Mouse (Mus musculus) limb, embryonic 15.5 days (tissue): Measurements from ENCODE around the gene Hnrnpm. TPM values are rescaled to one million over a fixed set of nuclear protein-coding genes. Genes with fewer than 3 reads are reported as not detected.
"Not testable (repeated sequence)": the region's sequence is repeated elsewhere in the genome, so short reads cannot be mapped to it uniquely, and the experiment has no call there.

ENCODE experiments used
- ATAC-seq: fragments of 200-750 bp; cut with Nextera tagmentation; 2 replicates; pipeline ENCODE4 v1.8.0; 2017; ENCODE audit warnings: low read depth, moderate TSS enrichment; ENCODE audit not compliant: insufficient number of reproducible peaks, low FRiP score, low TSS enrichment
- H3K27ac ChIP-seq: fragments of 300-500 bp; sonication (generic); 2 replicates; pipeline ENCODE4 v1.5.1; 2015; ENCODE audit warnings: moderate library complexity, mild to moderate bottlenecking, inconsistent platforms
- H3K27me3 ChIP-seq: fragments of 300-500 bp; sonication (generic); 2 replicates; pipeline ENCODE4 v1.6.1; 2015; ENCODE audit warnings: inconsistent platforms
- H3K36me3 ChIP-seq: fragments of 300-500 bp; sonication (generic); 2 replicates; pipeline ENCODE4 v1.6.1; 2015; ENCODE audit warnings: inconsistent platforms
- H3K4me1 ChIP-seq: fragments of 300-500 bp; sonication (generic); 2 replicates; pipeline ENCODE4 v1.6.1; 2015; ENCODE audit warnings: inconsistent platforms
- H3K4me2 ChIP-seq: fragments of 300-500 bp; sonication (generic); 2 replicates; pipeline ENCODE4 v1.6.1; 2015; ENCODE audit warnings: mild to moderate bottlenecking, inconsistent platforms
- H3K4me3 ChIP-seq: fragments of 300-500 bp; sonication (generic); 2 replicates; pipeline ENCODE4 v1.5.1; 2015; ENCODE audit warnings: mild to moderate bottlenecking, inconsistent platforms
- H3K9ac ChIP-seq: fragments of 300-500 bp; sonication (generic); 2 replicates; pipeline ENCODE4 v1.6.1; 2015; ENCODE audit warnings: inconsistent platforms
- H3K9me3 ChIP-seq: fragments of 300-500 bp; sonication (generic); 2 replicates; pipeline ENCODE4 v1.6.1; 2016; ENCODE audit warnings: inconsistent platforms
- WGBS: fragments of 180-500 bp; shearing (Covaris S2); methylation state at CpG from one replicate; pipeline ENCODE4 v1.1.7; 2015; 5-methylcytosine and 5-hydroxymethylcytosine counted together
- polyA plus RNA-seq: library from polyadenylated mRNA; unstranded; fragments of >200 nt; fragmentation: Nextera tagmentation; extraction: Ambion mirVana; gene quantifications from 2 replicates; pipeline ENCODE4 v1.2.1, GENCODE M21; 2015

Hnrnpm gene
- 274 and 281 TPM in 2 replicates for polyA plus RNA-seq

GRCm38 (mm10) chr17:33686760-33687159 lies at the start of gene Hnrnpm:
Gene Hnrnpm (minus strand): TSS chr17:33686860.
- peaks cover 25% of the 10 kb centered on the region for H3K4me1 ChIP-seq
- 0 out of 2 replicates have a peak, but pooled peaks cover 5% of the 10 kb centered on the region for H3K36me3 ChIP-seq
- H3K27me3 ChIP-seq: no peaks in the 10 kb centered on the region
- 94% methylated on average over 1 of the region's 1 CpGs for WGBS
- H3K9me3 ChIP-seq: no peaks in the 10 kb centered on the region
- H3K4me3 ChIP-seq: peak within 1 kb of the TSS; percentile 91
- no peak within 1 kb of the TSS for H3K9ac ChIP-seq
- H3K27ac ChIP-seq: peak within 1 kb of the TSS; percentile 3; the same call in 1 of the 2 replicates
- no peak for ATAC-seq
- H3K4me2 ChIP-seq: peak within 1 kb of the TSS; percentile 72

- not testable (repeated sequence) for H3K4me1 ChIP-seq, H3K4me2 ChIP-seq, H3K4me3 ChIP-seq, ATAC-seq, H3K36me3 ChIP-seq, H3K9me3 ChIP-seq, H3K27ac ChIP-seq, H3K9ac ChIP-seq, H3K27me3 ChIP-seq
- 70% methylated on average over 10 of the region's 10 CpGs for WGBS
Measured at GRCm38 (mm10) chr17:33733526-33733925, 46.9 kb upstream of the Hnrnpm start.

- not testable (repeated sequence) for H3K4me2 ChIP-seq, H3K4me3 ChIP-seq, H3K9me3 ChIP-seq, H3K4me1 ChIP-seq, ATAC-seq, H3K9ac ChIP-seq, H3K27ac ChIP-seq, H3K36me3 ChIP-seq, H3K27me3 ChIP-seq
- 63% methylated on average over 9 of the region's 9 CpGs for WGBS
Measured at GRCm38 (mm10) chr17:33732556-33733083, 46.0 kb upstream of the Hnrnpm start.

- Histone ChIP-seq H3K27me3 (no peaks in the 10 kb centered on the region), H3K27ac (no peak overlapping the region), H3K9me3 (no peaks in the 10 kb centered on the region), H3K4me2 (no peak overlapping the region), H3K9ac (no peak overlapping the region), H3K4me1 (no peaks in the 10 kb centered on the region), H3K4me3 (no peak overlapping the region), H3K36me3 (no peaks in the 10 kb centered on the region)
- ATAC-seq: no peak
- WGBS: 67% methylated on average over 2 of the region's 2 CpGs
Measured at GRCm38 (mm10) chr17:33729215-33729614, 42.6 kb upstream of the Hnrnpm start.

- H3K9ac ChIP-seq: no peak overlapping the region
- H3K9me3 ChIP-seq: no peaks in the 10 kb centered on the region
- H3K4me2 ChIP-seq: no peak overlapping the region
- H3K36me3 ChIP-seq: no peaks in the 10 kb centered on the region
- H3K4me1 ChIP-seq: no peaks in the 10 kb centered on the region
- no peak for ATAC-seq
- 80% methylated on average over 2 of the region's 2 CpGs for WGBS
- H3K27ac ChIP-seq: no peak overlapping the region
- H3K27me3 ChIP-seq: no peaks in the 10 kb centered on the region
- H3K4me3 ChIP-seq: no peak overlapping the region
Measured at GRCm38 (mm10) chr17:33728396-33728795, 41.7 kb upstream of the Hnrnpm start.

- WGBS: 91% methylated on average over 7 of the region's 7 CpGs
- Histone ChIP-seq H3K9me3 (no peaks in the 10 kb centered on the region), H3K9ac (no peak overlapping the region), H3K36me3 (no peaks in the 10 kb centered on the region), H3K4me1 (peaks cover 10% of the 10 kb centered on the region; the same call in 1 of the 2 replicates), H3K4me2 (no peak overlapping the region), H3K27ac (no peak overlapping the region), H3K4me3 (no peak overlapping the region), H3K27me3 (no peaks in the 10 kb centered on the region)
- no peak for ATAC-seq
Measured at GRCm38 (mm10) chr17:33719736-33720378, 33.2 kb upstream of the Hnrnpm start.

GRCm38 (mm10) chr17:33718944-33719725 lies 32.5 kb upstream of the Hnrnpm start:
- no peak overlapping the region for H3K27ac ChIP-seq
- no peaks in the 10 kb centered on the region for H3K27me3 ChIP-seq
- H3K4me1 ChIP-seq: peaks cover 10% of the 10 kb centered on the region; the same call in 1 of the 2 replicates
- H3K4me3 ChIP-seq: peak overlapping the region; percentile 93
- H3K36me3 ChIP-seq: no peaks in the 10 kb centered on the region
- ATAC-seq: no peak
- WGBS: 49% methylated on average over 10 of the region's 10 CpGs
- H3K9ac ChIP-seq: no peak overlapping the region
- peak overlapping the region; percentile 76 for H3K4me2 ChIP-seq
- no peaks in the 10 kb centered on the region for H3K9me3 ChIP-seq

- H3K4me3 ChIP-seq: peak within 1 kb of the TSS; percentile 93
- H3K36me3 ChIP-seq: no peaks in the 10 kb centered on the region
- peak within 1 kb of the TSS; percentile 76 for H3K4me2 ChIP-seq
- H3K9ac ChIP-seq: peak within 1 kb of the TSS; percentile 76
- no peaks in the 10 kb centered on the region for H3K27me3 ChIP-seq
- peaks cover 10% of the 10 kb centered on the region; the same call in 1 of the 2 replicates for H3K4me1 ChIP-seq
- H3K9me3 ChIP-seq: no peaks in the 10 kb centered on the region
- WGBS: under 1% methylated on average over 46 of the region's 46 CpGs
- ATAC-seq: peak; percentile 99
- no peak within 1 kb of the TSS for H3K27ac ChIP-seq
Measured at GRCm38 (mm10) chr17:33718384-33718881, 31.8 kb upstream of the Hnrnpm start, which contains the start of gene March2. Gene March2 (minus strand): TSS chr17:33718670.

- no peak for ATAC-seq
- WGBS: 6% methylated on average over 8 of the region's 8 CpGs
- H3K4me1 ChIP-seq: peaks cover 10% of the 10 kb centered on the region; the same call in 1 of the 2 replicates
Measured at GRCm38 (mm10) chr17:33717982-33718381, 31.3 kb upstream of the Hnrnpm start.

GRCm38 (mm10) chr17:33717246-33717645 lies 30.6 kb upstream of the Hnrnpm start:
- no peaks in the 10 kb centered on the region for H3K9me3 ChIP-seq
- H3K27me3 ChIP-seq: no peaks in the 10 kb centered on the region
- H3K4me2 ChIP-seq: no peak overlapping the region
- H3K36me3 ChIP-seq: no peaks in the 10 kb centered on the region
- no peak overlapping the region for H3K27ac ChIP-seq
- H3K4me3 ChIP-seq: no peak overlapping the region
- 94% methylated on average over 1 of the region's 1 CpGs for WGBS
- ATAC-seq: no peak
- peaks cover 10% of the 10 kb centered on the region; the same call in 1 of the 2 replicates for H3K4me1 ChIP-seq
- H3K9ac ChIP-seq: no peak overlapping the region

More at GRCm38 (mm10) chr17:33717982-33718381, 31.3 kb upstream of the Hnrnpm start:
- Histone ChIP-seq H3K4me3 (peak overlapping the region; percentile 93), H3K9me3 (no peaks in the 10 kb centered on the region), H3K36me3 (no peaks in the 10 kb centered on the region), H3K4me2 (peak overlapping the region; percentile 76), H3K9ac (peak overlapping the region; percentile 76), H3K27ac (no peak overlapping the region), H3K27me3 (no peaks in the 10 kb centered on the region)

GRCm38 (mm10) chr17:33714779-33715178 lies 28.1 kb upstream of the Hnrnpm start:
- no peak overlapping the region for H3K27ac ChIP-seq
- no peak overlapping the region for H3K9ac ChIP-seq
- H3K4me2 ChIP-seq: no peak overlapping the region
- peaks cover under 1% of the 10 kb centered on the region; the same call in 1 of the 2 replicates for H3K36me3 ChIP-seq
- H3K27me3 ChIP-seq: no peaks in the 10 kb centered on the region
- H3K4me1 ChIP-seq: peaks cover 10% of the 10 kb centered on the region; the same call in 1 of the 2 replicates
- ATAC-seq: no peak
- 93% methylated on average over 1 of the region's 1 CpGs for WGBS
- H3K4me3 ChIP-seq: no peak overlapping the region
- H3K9me3 ChIP-seq: no peaks in the 10 kb centered on the region
